Mouse (Mus musculus) limb, embryonic 10.5 days (tissue): ENCODE results near the gene Itfg2. TPM values are rescaled to one million over a fixed set of nuclear protein-coding genes. Genes with fewer than 3 reads are reported as not detected.
A peak's percentile ranks its signal among the peaks of the same experiment; 100 is the strongest.

Experiments used
- DNase-seq: peaks from one replicate; pipeline ENCODE4 v3.0.0-alpha.2; 2017; ENCODE audit warnings: low spot score
- H3K27ac ChIP-seq: fragments of 300-500 bp; sonication (generic); 2 replicates; pipeline ENCODE4 v1.5.1; 2016; ENCODE audit warnings: mild to moderate bottlenecking
- H3K27me3 ChIP-seq: fragments of 300-500 bp; sonication (generic); 2 replicates; pipeline ENCODE4 v1.6.1; 2016; ENCODE audit warnings: low read depth, mild to moderate bottlenecking; ENCODE audit not compliant: poor library complexity, severe bottlenecking
- H3K36me3 ChIP-seq: fragments of 300-500 bp; sonication (generic); 2 replicates; pipeline ENCODE4 v1.6.1; 2016; ENCODE audit warnings: mild to moderate bottlenecking, moderate library complexity
- H3K4me1 ChIP-seq: fragments of 300-500 bp; sonication (generic); 2 replicates; pipeline ENCODE4 v1.6.1; 2016
- H3K4me3 ChIP-seq: fragments of 300-500 bp; sonication (generic); 2 replicates; pipeline ENCODE4 v1.5.1; 2016; ENCODE audit warnings: mild to moderate bottlenecking, moderate library complexity
- H3K9me3 ChIP-seq: fragments of 300-500 bp; sonication (generic); replicated peaks from 2 replicates; pipeline ENCODE4 v1.6.1; 2016; ENCODE audit warnings: mild to moderate bottlenecking
- WGBS: fragments of 180-500 bp; shearing (Covaris S2); methylation state at CpG from one replicate; pipeline ENCODE4 v1.1.7; 2016; 5-methylcytosine and 5-hydroxymethylcytosine counted together
- polyA plus RNA-seq: library from polyadenylated mRNA; unstranded; fragments of >200 nt; fragmentation: Nextera tagmentation; extraction: Ambion mirVana; gene quantifications from 2 replicates; pipeline ENCODE4 v1.2.1, GENCODE M21; 2016

Itfg2 gene
- polyA plus RNA-seq = 40.8 and 47.8 TPM in 2 replicates

GRCm38 (mm10) chr6:128424269-128425019, at the start of gene Itfg2:
Gene Itfg2, minus strand, starts transcription at chr6:128424931.
- peak; percentile 93 for DNase-seq
- Histone ChIP-seq H3K4me3 (peak within 1 kb of the TSS; percentile 64), H3K9me3 (no peaks in the 10 kb centered on the region), H3K4me1 (peaks cover 8% of the 10 kb centered on the region; the same call in 1 of the 2 replicates), H3K27ac (peak within 1 kb of the TSS; percentile 95), H3K36me3 (peaks cover 39% of the 10 kb centered on the region), H3K27me3 (no peaks in the 10 kb centered on the region)
- WGBS = under 1% methylated on average over 42 of the region's 42 CpGs

- DNase-seq = no peak
- Histone ChIP-seq H3K27ac (no peak overlapping the region), H3K9me3 (no peaks in the 10 kb centered on the region), H3K4me3 (no peak overlapping the region), H3K36me3 (no peaks in the 10 kb centered on the region), H3K27me3 (no peaks in the 10 kb centered on the region), H3K4me1 (no peaks in the 10 kb centered on the region)
- 85% methylated on average over 6 of the region's 6 CpGs for WGBS
These were observed 49.4 kb upstream of the Itfg2 start for GRCm38 (mm10) chr6:128474112-128474511.

- Histone ChIP-seq H3K27me3 (no peaks in the 10 kb centered on the region), H3K4me3 (no peak overlapping the region), H3K27ac (no peak overlapping the region), H3K4me1 (no peaks in the 10 kb centered on the region), H3K36me3 (no peaks in the 10 kb centered on the region), H3K9me3 (no peaks in the 10 kb centered on the region)
- 14% methylated on average over 9 of the region's 12 CpGs for WGBS
- peak; percentile 81 for DNase-seq
These were observed 44.7 kb upstream of the Itfg2 start for GRCm38 (mm10) chr6:128469451-128469850.

GRCm38 (mm10) chr6:128467298-128467697, 42.6 kb upstream of the Itfg2 start:
- Histone ChIP-seq H3K4me3 (no peak overlapping the region), H3K4me1 (no peaks in the 10 kb centered on the region), H3K36me3 (no peaks in the 10 kb centered on the region), H3K27ac (no peak overlapping the region), H3K27me3 (no peaks in the 10 kb centered on the region), H3K9me3 (no peaks in the 10 kb centered on the region)
- 42% methylated on average over 2 of the region's 2 CpGs for WGBS
- DNase-seq = no peak

GRCm38 (mm10) chr6:128466563-128466962, 41.8 kb upstream of the Itfg2 start:
- WGBS = 85% methylated on average over 3 of the region's 3 CpGs
- Histone ChIP-seq H3K36me3 (no peaks in the 10 kb centered on the region), H3K27ac (no peak overlapping the region), H3K27me3 (no peaks in the 10 kb centered on the region), H3K4me1 (no peaks in the 10 kb centered on the region), H3K4me3 (no peak overlapping the region), H3K9me3 (no peaks in the 10 kb centered on the region)
- no peak for DNase-seq

- Histone ChIP-seq H3K9me3 (no peaks in the 10 kb centered on the region), H3K4me1 (no peaks in the 10 kb centered on the region), H3K27ac (no peak overlapping the region), H3K4me3 (no peak overlapping the region), H3K27me3 (no peaks in the 10 kb centered on the region), H3K36me3 (no peaks in the 10 kb centered on the region)
- no peak for DNase-seq
- WGBS = 75% methylated on average over 7 of the region's 7 CpGs
These were observed 41.3 kb upstream of the Itfg2 start for GRCm38 (mm10) chr6:128466043-128466442.

- H3K9me3 ChIP-seq = no peaks in the 10 kb centered on the region
- no peaks in the 10 kb centered on the region for H3K4me1 ChIP-seq
- H3K27me3 ChIP-seq = no peaks in the 10 kb centered on the region
- H3K27ac ChIP-seq = no peak overlapping the region
- H3K36me3 ChIP-seq = no peaks in the 10 kb centered on the region
- no peak for DNase-seq
- WGBS = 85% methylated on average over 4 of the region's 4 CpGs
- H3K4me3 ChIP-seq = no peak overlapping the region
These were observed 40.3 kb upstream of the Itfg2 start for GRCm38 (mm10) chr6:128464996-128465395.

- Histone ChIP-seq H3K9me3 (no peaks in the 10 kb centered on the region), H3K27me3 (no peaks in the 10 kb centered on the region), H3K36me3 (no peaks in the 10 kb centered on the region), H3K4me1 (no peaks in the 10 kb centered on the region), H3K27ac (no peak overlapping the region), H3K4me3 (no peak overlapping the region)
- no peak for DNase-seq
These were observed 36.9 kb upstream of the Itfg2 start for GRCm38 (mm10) chr6:128461606-128462005.

- H3K27ac ChIP-seq = no peak overlapping the region
- DNase-seq = no peak
- H3K27me3 ChIP-seq = no peaks in the 10 kb centered on the region
- no peaks in the 10 kb centered on the region for H3K4me1 ChIP-seq
- H3K9me3 ChIP-seq = no peaks in the 10 kb centered on the region
- H3K4me3 ChIP-seq = no peak overlapping the region
- H3K36me3 ChIP-seq = no peaks in the 10 kb centered on the region
- WGBS = 84% methylated on average over 14 of the region's 14 CpGs
These were observed 36.2 kb upstream of the Itfg2 start for GRCm38 (mm10) chr6:128460729-128461503.

- Histone ChIP-seq H3K36me3 (no peaks in the 10 kb centered on the region), H3K4me3 (no peak overlapping the region), H3K9me3 (no peaks in the 10 kb centered on the region), H3K27me3 (no peaks in the 10 kb centered on the region), H3K27ac (no peak overlapping the region), H3K4me1 (no peaks in the 10 kb centered on the region)
- DNase-seq = no peak
- WGBS = 50% methylated on average over 2 of the region's 2 CpGs
These were observed 35.6 kb upstream of the Itfg2 start for GRCm38 (mm10) chr6:128460321-128460720.

GRCm38 (mm10) chr6:128457186-128457585, 32.5 kb upstream of the Itfg2 start:
- Histone ChIP-seq H3K27ac (no peak overlapping the region), H3K4me1 (0 out of 2 replicates have a peak, but pooled peaks cover 4% of the 10 kb centered on the region), H3K4me3 (no peak overlapping the region), H3K36me3 (no peaks in the 10 kb centered on the region), H3K27me3 (no peaks in the 10 kb centered on the region), H3K9me3 (no peaks in the 10 kb centered on the region)
- no peak for DNase-seq
- 87% methylated on average over 5 of the region's 5 CpGs for WGBS

GRCm38 (mm10) chr6:128455835-128456605, 31.3 kb upstream of the Itfg2 start:
- H3K4me1 ChIP-seq = 0 out of 2 replicates have a peak, but pooled peaks cover 6% of the 10 kb centered on the region
- H3K27ac ChIP-seq = no peak overlapping the region
- WGBS = 82% methylated on average over 12 of the region's 12 CpGs
- no peaks in the 10 kb centered on the region for H3K27me3 ChIP-seq
- no peak overlapping the region for H3K4me3 ChIP-seq
- no peaks in the 10 kb centered on the region for H3K9me3 ChIP-seq
- H3K36me3 ChIP-seq = no peaks in the 10 kb centered on the region
- DNase-seq = no peak

GRCm38 (mm10) chr6:128447063-128447462, 22.3 kb upstream of the Itfg2 start:
- no peaks in the 10 kb centered on the region for H3K9me3 ChIP-seq
- H3K36me3 ChIP-seq = no peaks in the 10 kb centered on the region
- WGBS = over 99% methylated on average over 5 of the region's 5 CpGs
- no peak for DNase-seq
- no peak overlapping the region for H3K4me3 ChIP-seq
- no peak overlapping the region for H3K27ac ChIP-seq
- H3K4me1 ChIP-seq = peaks cover 6% of the 10 kb centered on the region; the same call in 1 of the 2 replicates
- no peaks in the 10 kb centered on the region for H3K27me3 ChIP-seq
